Mouse (Mus musculus) G1E (cell line): Measurements from ENCODE around the gene Dnm3. TPM values are rescaled to one million over a fixed set of nuclear protein-coding genes. Genes with fewer than 3 reads are reported as not detected.

ENCODE experiments used
- ATAC-seq: 2 replicates; pipeline ENCODE4 v1.8.0; 2016; ENCODE audit warnings: mild to moderate bottlenecking; ENCODE audit not compliant: insufficient number of reproducible peaks, poor library complexity, low FRiP score, severe bottlenecking; ENCODE audit errors: extremely low read depth
- DNase-seq: peaks from one replicate; pipeline ENCODE4 v3.0.0; 2012; ENCODE audit warnings: low spot score
- H3K27me3 ChIP-seq: 2 replicates; pipeline ENCODE4 v1.6.1; 2012; ENCODE audit warnings: mild to moderate bottlenecking, low read length, inconsistent platforms; ENCODE audit not compliant: insufficient read depth
- H3K36me3 ChIP-seq: replicated peaks from 2 replicates; pipeline ENCODE3; 2012; ENCODE audit warnings: mild to moderate bottlenecking, inconsistent platforms
- H3K4me1 ChIP-seq: 2 replicates; pipeline ENCODE4 v1.6.1; 2012; ENCODE audit warnings: low read depth, low read length, inconsistent platforms, mixed read lengths; ENCODE audit not compliant: insufficient read depth
- H3K4me3 ChIP-seq: 2 replicates; pipeline ENCODE4 v1.5.1; 2012; ENCODE audit warnings: low read depth, mild to moderate bottlenecking, inconsistent platforms, low read length, moderate library complexity, mixed read lengths
- H3K9me3 ChIP-seq: replicated peaks from 2 replicates; pipeline ENCODE4 v1.6.1; 2012; ENCODE audit warnings: inconsistent platforms
- CTCF ChIP-seq: IDR thresholded peaks from 2 replicates; pipeline ENCODE4 v1.5.1; 2012; ENCODE audit warnings: low read depth, low read length, inconsistent platforms, mixed read lengths
- GATA1 ChIP-seq: IDR thresholded peaks from 2 replicates; pipeline ENCODE4 v1.6.1; 2012; ENCODE audit warnings: borderline replicate concordance, low read length, inconsistent platforms, mixed read lengths
- GATA2 ChIP-seq: IDR thresholded peaks from 2 replicates; pipeline ENCODE4 v1.6.1; 2012; ENCODE audit warnings: low read depth, low read length, inconsistent platforms, borderline replicate concordance
- POLR2AphosphoS5 ChIP-seq: IDR thresholded peaks from 2 replicates; pipeline ENCODE4 v1.6.1; 2012; ENCODE audit warnings: low read depth, low read length, inconsistent platforms; ENCODE audit not compliant: insufficient replicate concordance
- TAL1 ChIP-seq: conservative IDR thresholded peaks from 2 replicates; pipeline ENCODE4 v1.6.1; 2012; ENCODE audit warnings: low read depth, low read length, inconsistent platforms, mixed read lengths
- polyA plus RNA-seq: library from polyadenylated mRNA; stranded (reverse); fragments of >175 nt; gene quantifications from 2 replicates; pipeline ENCODE4 v1.2.3, GENCODE M21; 2012
- total RNA-seq, 2 experiments: library from RNA; stranded (forward) in 1 of 2; stranded (reverse) in 1 of 2; fragments of 200-1000 nt in 1 of 2; fragments of >200 nt in 1 of 2; fragmentation: Nextera tagmentation in 1 of 2; gene quantifications; 2 replicates each; pipeline ENCODE4 v1.2.3; 2014 to 2017

The Dnm3 gene
- total and polyA plus RNA-seq, 3 experiments: 0.27 to 0.66 TPM; not detected in 1

DNA sequence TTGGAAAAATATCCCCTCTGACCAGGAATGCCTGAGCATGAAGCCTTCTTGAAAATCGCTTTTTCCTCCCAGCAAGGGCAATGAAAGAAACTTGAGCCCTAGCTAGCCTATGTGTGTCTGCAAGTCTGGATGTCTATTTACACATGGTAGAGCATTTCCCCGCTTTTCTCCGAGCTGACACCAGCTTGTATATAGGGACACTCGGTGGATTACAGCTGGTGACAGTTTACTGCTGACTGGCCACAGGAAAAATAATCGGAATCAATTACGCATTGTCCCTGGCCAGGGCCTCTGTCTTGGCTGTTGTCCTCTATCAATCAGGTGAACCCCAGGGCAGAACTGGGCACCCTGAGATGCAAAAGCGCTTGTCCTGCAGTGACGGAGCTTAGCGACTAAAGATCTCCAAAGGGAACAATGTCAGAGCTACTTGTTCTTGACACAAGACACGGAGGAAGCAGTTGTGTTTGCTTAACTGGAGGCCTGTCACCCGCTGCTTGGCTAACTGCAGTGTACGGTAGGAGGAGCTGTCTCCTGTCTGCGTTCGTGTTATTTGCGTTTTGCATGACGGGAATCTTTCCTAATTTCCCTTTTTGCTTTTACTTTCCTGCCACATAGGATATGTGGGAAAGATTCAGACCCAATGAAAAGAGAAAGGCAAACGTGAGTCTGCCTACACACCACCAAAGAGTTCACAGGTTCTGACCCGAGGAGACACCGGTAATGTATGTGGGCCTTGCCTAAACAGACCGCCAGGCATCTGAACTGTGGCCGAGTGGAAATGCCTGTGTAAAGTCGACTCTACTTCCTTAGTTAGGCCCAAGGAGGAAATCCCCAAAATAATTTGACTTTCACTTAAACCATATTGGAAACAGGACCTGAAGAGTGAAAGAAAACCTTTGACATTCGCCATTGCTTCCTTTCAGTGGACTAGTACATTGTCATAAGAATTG, 472.7 kb downstream of the Dnm3 start:
- peaks cover 3% of the 10 kb centered on the region; the same call in 1 of the 2 replicates for H3K27me3 ChIP-seq
- no peak for TF ChIP-seq TAL1
- TF ChIP-seq GATA1: no peak
- TF ChIP-seq GATA2: no peak
- no peak for TF ChIP-seq POLR2AphosphoS5
- no peak for TF ChIP-seq CTCF
- H3K4me3 ChIP-seq: no peak overlapping the region
- no peaks in the 10 kb centered on the region for H3K36me3 ChIP-seq
- ATAC-seq (no peak), DNase-seq (no peak)
- H3K4me1 ChIP-seq: no peaks in the 10 kb centered on the region
- no peaks in the 10 kb centered on the region for H3K9me3 ChIP-seq

GRCm38 (mm10) chr1:162004518-162004780, 473.4 kb downstream of the Dnm3 start:
- H3K9me3 ChIP-seq: no peaks in the 10 kb centered on the region
- H3K4me3 ChIP-seq: no peak overlapping the region
- H3K36me3 ChIP-seq: no peaks in the 10 kb centered on the region
- ATAC-seq (no peak), DNase-seq (no peak)
- TF ChIP-seq TAL1 (no peak), GATA1 (no peak), POLR2AphosphoS5 (no peak), GATA2 (no peak)
- H3K27me3 ChIP-seq: peaks cover 3% of the 10 kb centered on the region; the same call in 1 of the 2 replicates
- H3K4me1 ChIP-seq: no peaks in the 10 kb centered on the region

DNA sequence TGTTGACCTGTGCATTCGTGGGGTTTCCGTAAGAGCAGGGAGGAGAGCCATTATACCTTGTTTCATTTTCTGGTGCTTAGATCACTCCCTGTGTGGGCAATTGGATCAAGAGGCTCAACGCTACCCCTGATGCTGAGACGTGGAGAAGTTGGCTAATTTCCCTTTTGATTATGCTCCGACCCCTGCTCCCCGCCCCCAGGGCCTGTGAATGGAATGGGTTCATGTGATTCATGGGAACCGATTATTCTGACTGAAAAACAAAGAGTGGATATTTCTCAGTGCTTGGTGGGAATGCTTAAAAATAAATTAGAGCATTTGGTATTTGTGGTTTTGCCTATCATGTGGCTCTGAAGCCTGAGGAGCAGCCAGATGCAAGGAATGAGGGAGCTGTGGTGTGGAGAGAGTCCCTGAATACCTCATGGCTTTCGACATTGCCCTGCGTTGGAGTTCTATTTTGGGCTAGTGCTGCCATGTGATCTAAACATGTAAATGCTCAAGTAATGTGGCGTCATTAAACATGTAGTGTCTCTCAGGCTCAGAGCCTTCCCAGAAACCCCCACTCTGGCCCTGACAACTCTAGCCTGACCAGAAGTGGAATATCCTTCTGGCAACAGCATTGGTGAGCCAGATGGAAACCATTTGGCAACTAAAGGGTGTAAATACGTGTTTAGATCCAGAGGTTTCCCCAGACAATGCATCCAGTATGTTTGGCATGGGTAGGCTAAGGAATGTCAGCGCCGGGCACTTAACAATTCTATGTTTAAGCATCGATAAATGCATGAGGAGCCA, 473.9 kb downstream of the Dnm3 start:
- no peak for ATAC-seq
- no peak for TF ChIP-seq CTCF
- TF ChIP-seq GATA1: no peak
- TF ChIP-seq POLR2AphosphoS5: no peak
- no peak for TF ChIP-seq GATA2
- no peak for TF ChIP-seq TAL1

DNA sequence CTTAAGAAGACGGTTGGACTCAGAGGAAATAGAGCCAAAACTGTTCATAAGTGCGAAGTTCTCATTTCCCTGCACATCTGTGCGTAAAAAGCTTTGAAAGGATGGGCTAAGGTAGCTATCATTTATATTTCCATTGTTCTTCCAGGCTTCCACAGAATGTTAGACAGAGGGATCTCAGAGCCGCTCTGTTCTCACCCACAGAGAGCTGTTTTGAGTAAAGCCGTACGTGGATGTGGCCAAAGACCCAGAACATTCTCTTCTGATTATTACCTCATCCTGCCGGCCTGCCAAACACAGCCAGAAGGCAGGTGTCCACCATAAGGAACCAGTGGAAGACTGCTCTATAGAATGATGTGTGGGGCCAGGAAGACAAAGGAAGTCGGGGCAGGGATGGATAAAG, 476.5 kb downstream of the Dnm3 start:
- peaks cover 7% of the 10 kb centered on the region; the same call in 1 of the 2 replicates for H3K27me3 ChIP-seq
- TF ChIP-seq POLR2AphosphoS5 (no peak), CTCF (no peak), TAL1 (no peak), GATA1 (no peak), GATA2 (no peak)
- H3K4me3 ChIP-seq: no peak overlapping the region
- no peaks in the 10 kb centered on the region for H3K9me3 ChIP-seq
- ATAC-seq (no peak), DNase-seq (no peak)
- H3K36me3 ChIP-seq: no peaks in the 10 kb centered on the region
- H3K4me1 ChIP-seq: peaks cover 4% of the 10 kb centered on the region; the same call in 1 of the 2 replicates

More for the DNA sequence above, 473.9 kb downstream of the Dnm3 start:
- Histone ChIP-seq H3K27me3 (peaks cover 7% of the 10 kb centered on the region; the same call in 1 of the 2 replicates), H3K36me3 (no peaks in the 10 kb centered on the region), H3K4me3 (no peak overlapping the region), H3K4me1 (peaks cover 2% of the 10 kb centered on the region; the same call in 1 of the 2 replicates), H3K9me3 (no peaks in the 10 kb centered on the region)
- DNase-seq: no peak

DNA sequence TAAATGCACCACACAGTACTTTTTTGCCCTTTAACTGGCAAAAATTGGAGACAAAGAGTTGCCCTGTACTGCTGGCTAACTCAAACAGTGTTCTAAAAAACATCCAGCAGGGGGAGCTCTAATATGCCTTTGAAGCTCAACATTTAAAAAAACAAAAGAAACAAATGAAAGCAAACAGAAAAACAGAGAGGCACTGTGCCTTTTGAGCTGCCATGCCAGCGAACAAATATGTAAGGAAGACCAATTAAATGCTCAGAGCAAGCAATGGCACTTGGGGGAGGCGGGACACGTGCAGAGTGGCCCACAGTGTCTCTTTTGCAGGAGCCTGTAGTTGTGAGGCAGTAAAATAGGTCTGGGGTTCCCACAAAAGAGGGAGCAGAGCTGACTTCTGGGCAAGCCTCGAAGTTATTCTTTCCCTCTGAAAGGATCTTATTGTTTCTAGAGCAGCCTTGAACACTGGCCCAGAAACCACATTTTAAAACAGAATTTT, 477.9 kb downstream of the Dnm3 start:
- no peak overlapping the region for H3K4me3 ChIP-seq

GRCm38 (mm10) chr1:161999338-161999737, 478.5 kb downstream of the Dnm3 start:
- Histone ChIP-seq H3K27me3 (peaks cover 7% of the 10 kb centered on the region), H3K4me1 (peaks cover 4% of the 10 kb centered on the region; the same call in 1 of the 2 replicates), H3K4me3 (no peak overlapping the region), H3K9me3 (no peaks in the 10 kb centered on the region), H3K36me3 (no peaks in the 10 kb centered on the region)
- no peak for DNase-seq
- TF ChIP-seq POLR2AphosphoS5 (no peak), TAL1 (no peak), CTCF (no peak), GATA2 (no peak)
- ATAC-seq: no peak

More for the DNA sequence above, 477.9 kb downstream of the Dnm3 start:
- H3K27me3 ChIP-seq: peaks cover 7% of the 10 kb centered on the region
- no peaks in the 10 kb centered on the region for H3K9me3 ChIP-seq
- ATAC-seq (no peak), DNase-seq (no peak)
- peaks cover 4% of the 10 kb centered on the region; the same call in 1 of the 2 replicates for H3K4me1 ChIP-seq
- TF ChIP-seq CTCF: 0 out of 2 replicates have a peak, but pooled peaks have one; percentile 12
- TF ChIP-seq GATA2: no peak
- H3K36me3 ChIP-seq: no peaks in the 10 kb centered on the region
